Mouse (Mus musculus) hindbrain, embryonic 16.5 days (tissue): Measurements from ENCODE around the gene Klhl36. TPM values are rescaled to one million over a fixed set of nuclear protein-coding genes. Genes with fewer than 3 reads are reported as not detected.

ENCODE experiments used
- ATAC-seq: fragments of 200-750 bp; cut with Nextera tagmentation; 2 replicates; pipeline ENCODE4 v1.8.0; 2017; ENCODE audit warnings: moderate TSS enrichment, moderate library complexity
- H3K27ac ChIP-seq: fragments of 300-500 bp; sonication (generic); 2 replicates; pipeline ENCODE4 v1.5.1; 2014; ENCODE audit warnings: low read depth, mild to moderate bottlenecking, control low read depth, low read length, moderate library complexity
- H3K27me3 ChIP-seq: fragments of 300-500 bp; sonication (generic); replicated peaks from 2 replicates; pipeline ENCODE4 v1.6.1; 2014; ENCODE audit warnings: low read length; ENCODE audit not compliant: control insufficient read depth, insufficient read depth
- H3K36me3 ChIP-seq: fragments of 300-500 bp; sonication (generic); 2 replicates; pipeline ENCODE4 v1.6.1; 2014; ENCODE audit warnings: mild to moderate bottlenecking, low read length, moderate library complexity, mixed read lengths; ENCODE audit not compliant: control insufficient read depth, insufficient read depth
- H3K4me1 ChIP-seq: fragments of 300-500 bp; sonication (generic); 2 replicates; pipeline ENCODE4 v1.6.1; 2014; ENCODE audit warnings: low read depth, low read length; ENCODE audit not compliant: control insufficient read depth, insufficient read depth
- H3K4me2 ChIP-seq: fragments of 300-500 bp; sonication (generic); 2 replicates; pipeline ENCODE4 v1.6.1; 2014; ENCODE audit warnings: mild to moderate bottlenecking, low read length, control low read depth, moderate library complexity
- H3K4me3 ChIP-seq: fragments of 300-500 bp; sonication (generic); 2 replicates; pipeline ENCODE4 v1.5.1; 2014; ENCODE audit warnings: mild to moderate bottlenecking, low read length, control low read depth, moderate library complexity
- H3K9ac ChIP-seq: fragments of 300-500 bp; sonication (generic); 2 replicates; pipeline ENCODE4 v1.6.1; 2014; ENCODE audit warnings: low read depth, mild to moderate bottlenecking, control low read depth, low read length, moderate library complexity
- H3K9me3 ChIP-seq: fragments of 300-500 bp; sonication (generic); 2 replicates; pipeline ENCODE4 v1.6.1; 2014; ENCODE audit warnings: mild to moderate bottlenecking, low read length, moderate library complexity; ENCODE audit not compliant: control insufficient read depth
- WGBS: fragments of 180-500 bp; shearing (Covaris S2); extraction: QIAGEN DNeasy Blood & Tissue Kit; methylation state at CpG from one replicate; pipeline ENCODE4 v1.1.7; 2014; 5-methylcytosine and 5-hydroxymethylcytosine counted together
- polyA plus RNA-seq: library from polyadenylated mRNA; unstranded; fragments of >200 nt; fragmentation: Nextera tagmentation; extraction: Ambion mirVana; gene quantifications from 2 replicates; pipeline ENCODE4 v1.2.1, GENCODE M21; 2015

Klhl36 gene
- polyA plus RNA-seq, 1 experiment from 2014 or later: 20.5 TPM

DNA sequence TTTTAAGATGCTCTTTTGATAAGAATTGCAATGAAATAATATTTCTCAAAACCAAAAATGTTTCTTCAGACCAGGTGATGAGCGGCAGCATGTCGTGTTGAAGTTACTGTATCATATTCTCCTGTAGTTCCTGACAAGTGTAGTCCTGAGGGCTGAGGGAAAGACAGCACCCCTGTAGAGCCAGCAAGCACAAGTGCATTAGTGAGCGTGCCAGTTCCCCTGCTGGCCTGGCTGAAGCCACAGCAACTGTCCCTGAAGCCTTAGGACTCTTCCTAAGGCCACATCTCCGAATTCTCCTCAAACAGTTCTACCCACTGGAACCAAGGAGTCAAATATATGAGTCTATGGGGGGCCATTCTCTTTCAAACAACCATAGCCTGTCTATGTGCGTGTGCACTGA, 61.2 kb downstream of the Klhl36 start:
- no peaks in the 10 kb centered on the region; the same call in none of the 2 replicates for H3K4me1 ChIP-seq
- WGBS: 62% methylated on average over 5 of the region's 5 CpGs
- ATAC-seq: no peak
- H3K9me3 ChIP-seq: no peaks in the 10 kb centered on the region
- H3K4me3 ChIP-seq: no peak overlapping the region
- H3K27me3 ChIP-seq: no peaks in the 10 kb centered on the region
- H3K9ac ChIP-seq: no peak overlapping the region
- no peak overlapping the region for H3K27ac ChIP-seq
- no peak overlapping the region for H3K4me2 ChIP-seq
- no peaks in the 10 kb centered on the region for H3K36me3 ChIP-seq

DNA sequence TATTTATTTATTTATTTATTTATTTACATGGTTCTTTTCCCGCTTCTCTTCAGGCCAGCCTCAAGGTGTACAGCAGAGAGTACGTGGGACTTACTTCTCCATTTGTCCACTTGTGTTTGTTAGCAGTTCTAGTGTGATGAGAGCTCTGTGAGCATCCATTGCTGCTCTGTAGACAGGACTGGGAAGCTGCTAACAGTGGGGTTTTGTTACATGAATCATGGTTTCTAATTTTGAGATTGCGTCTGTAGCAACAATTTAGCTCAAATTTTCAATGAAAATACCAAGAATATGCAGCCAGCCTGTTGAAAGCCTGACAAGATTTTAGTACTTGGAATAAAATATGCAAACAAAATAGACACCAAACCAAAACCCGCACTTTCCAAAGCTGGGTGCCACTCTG, 63.4 kb downstream of the Klhl36 start:
- H3K9me3 ChIP-seq: no peaks in the 10 kb centered on the region
- H3K36me3 ChIP-seq: no peaks in the 10 kb centered on the region
- no peak for ATAC-seq
- no peaks in the 10 kb centered on the region for H3K27me3 ChIP-seq
- H3K9ac ChIP-seq: no peak overlapping the region
- H3K4me3 ChIP-seq: no peak overlapping the region
- 92% methylated on average over 4 of the region's 4 CpGs for WGBS
- no peak overlapping the region for H3K4me2 ChIP-seq
- no peaks in the 10 kb centered on the region; the same call in none of the 2 replicates for H3K4me1 ChIP-seq
- no peak overlapping the region for H3K27ac ChIP-seq

DNA sequence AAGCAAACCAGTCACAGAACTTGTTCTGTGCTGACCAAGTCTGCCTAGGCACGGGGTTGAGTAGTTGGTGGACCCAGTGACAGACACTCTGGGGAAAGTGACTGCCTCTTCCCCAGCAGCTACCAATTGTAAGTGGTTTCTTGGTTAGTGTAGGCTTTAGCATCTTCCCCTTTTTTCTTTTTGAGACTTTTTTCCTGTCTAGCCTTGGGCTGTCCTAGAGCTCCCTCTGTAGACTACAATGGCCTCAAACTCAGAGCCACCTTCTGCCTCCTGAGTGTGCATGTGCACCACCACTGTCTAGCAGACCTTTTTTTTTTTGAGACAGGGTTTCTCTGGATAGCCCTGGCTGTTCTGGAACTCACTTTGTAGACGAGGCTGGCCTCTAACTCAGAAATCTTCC, 64.4 kb downstream of the Klhl36 start:
- Histone ChIP-seq H3K36me3 (no peaks in the 10 kb centered on the region), H3K27me3 (no peaks in the 10 kb centered on the region), H3K27ac (no peak overlapping the region), H3K4me2 (no peak overlapping the region), H3K4me3 (no peak overlapping the region), H3K9me3 (no peaks in the 10 kb centered on the region), H3K9ac (no peak overlapping the region), H3K4me1 (no peaks in the 10 kb centered on the region; the same call in none of the 2 replicates)
- ATAC-seq: no peak
- WGBS: 78% methylated on average over 2 of the region's 2 CpGs

Other genes starting within 250 kb of the Klhl36 start
- 0.23 and 0.29 TPM in 2 replicates for gene Adad2, start 249.5 kb upstream of the Klhl36 start, polyA plus RNA-seq
- gene Kcng4, start 226.6 kb upstream of the Klhl36 start, polyA plus RNA-seq: 0.13 and 0.14 TPM in 2 replicates
- gene Wfdc1, start 195.9 kb upstream of the Klhl36 start, polyA plus RNA-seq: 7.1 and 8.3 TPM in 2 replicates
- gene Atp2c2, start 162.3 kb upstream of the Klhl36 start, polyA plus RNA-seq: 0.49 and 0.75 TPM in 2 replicates
- gene Tldc1, start 83.8 kb upstream of the Klhl36 start, polyA plus RNA-seq: 11.4 and 13.4 TPM in 2 replicates
- 112 and 127 TPM in 2 replicates for gene Cotl1, start 21.7 kb upstream of the Klhl36 start, polyA plus RNA-seq
- 120 and 152 TPM in 2 replicates for gene Usp10, start 48.1 kb downstream of the Klhl36 start, polyA plus RNA-seq
- 9.8 and 12.4 TPM in 2 replicates for gene Gm20388, start 48.6 kb downstream of the Klhl36 start, polyA plus RNA-seq
- gene Crispld2, start 130.2 kb downstream of the Klhl36 start, polyA plus RNA-seq: 2.7 and 3.1 TPM in 2 replicates
- gene Zdhhc7, start 239.2 kb downstream of the Klhl36 start, polyA plus RNA-seq: 28.0 and 29.3 TPM in 2 replicates